In the genomic region with DNA sequence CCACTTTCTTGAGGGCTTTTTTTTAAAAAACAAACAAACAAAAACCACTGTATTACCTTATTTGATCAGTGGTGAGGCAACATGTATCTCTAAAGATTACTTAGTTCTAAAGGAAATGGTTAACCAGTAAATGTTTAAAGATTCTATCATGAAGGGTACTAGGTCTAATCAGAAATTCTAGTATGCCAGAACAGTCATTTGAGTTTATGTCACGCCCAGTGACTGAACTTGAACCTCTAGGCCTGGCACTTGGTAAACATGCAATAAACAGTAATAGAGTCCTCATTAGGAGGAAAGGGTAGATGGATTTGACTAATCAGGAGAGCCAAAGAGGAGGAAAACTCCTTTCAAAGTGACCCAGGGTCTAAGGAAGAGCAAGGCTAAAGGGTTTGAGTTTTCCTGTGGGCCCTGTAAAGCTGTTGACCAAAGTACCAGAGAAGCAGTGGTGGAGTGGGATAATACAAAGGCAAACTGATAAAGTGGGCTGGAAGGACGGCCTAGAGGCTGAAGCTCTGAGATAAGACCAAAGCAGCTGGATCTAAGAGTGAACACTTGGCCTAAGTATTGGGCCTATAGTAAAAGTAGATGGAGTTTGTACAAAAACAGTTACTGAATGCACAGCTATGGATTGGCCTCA, we compare ENCODE assay signal across 24 mouse cellular contexts. TPM values are rescaled to one million over a fixed set of nuclear protein-coding genes. Genes with fewer than 3 reads are reported as not detected.
DNase-seq lines count a peak whose midpoint lies in the region; ATAC-seq and TF ChIP-seq lines count a peak whose summit lies in the region.
"Had no signal": no experiment of that assay in that cellular context is flagged by ENCODE, and none has a peak within 500 bp of the region (broad histone marks: within the 10 kb centered on the region; RNA-seq: fewer than 3 reads in every experiment).

No protein-coding gene starts in this region.

- no peak for TF ChIP-seq CTCF in liver, embryonic 14.5 days (IDR thresholded peaks at IDR 0.05; ENCODE audit: low read depth)

- no peaks in the 10 kb centered on the region for H3K4me1 ChIP-seq in heart, embryonic 12.5 days (replicated peaks)
- peaks cover 65% of the 10 kb centered on the region for H3K4me1 ChIP-seq in erythroblast, embryonic 14.5 days (ENCODE audit: control insufficient read depth)
- peaks cover 28 to 34% of the 10 kb centered on the region in 2 experiments for H3K4me1 ChIP-seq in liver, embryonic 14.5 days (replicated peaks; ENCODE audit: control insufficient read depth in 2 of 2, insufficient read depth in 2 of 2, low read length in 1 of 2)
- peaks cover 9% of the 10 kb centered on the region; the same call in 1 of the 2 replicates for H3K4me1 ChIP-seq in kidney, embryonic 16.5 days (ENCODE audit: insufficient read depth, low read length)

- ATAC-seq in heart, embryonic 12.5 days (ENCODE audit: insufficient number of reproducible peaks, low FRiP score), result peak; percentile 74; the same call in 1 of the 2 replicates
- ATAC-seq in liver, embryonic 14.5 days (ENCODE audit: insufficient read depth), result peak; percentile 86
- ATAC-seq in kidney, embryonic 16.5 days (ENCODE audit: low FRiP score, low TSS enrichment), result no peak
- ATAC-seq: midbrain, embryonic 15.5 days had no signal

- no peak for DNase-seq in heart, postnatal 36 days
- peak; percentile 78 to 84 (median 81) for DNase-seq in liver, embryonic 14.5 days (ENCODE audit: low read depth in 3 of 3, low spot score in 3 of 3)
- DNase-seq in yolk sac, embryonic 10.5 days (ENCODE audit: low spot score), result peak; percentile 14
- DNase-seq in retina, postnatal 1 day, result no peak
- DNase-seq in gastrocnemius, postnatal 25 days, result no peak
- DNase-seq: adrenal gland, adult 8-10 months; cerebellum, postnatal 25 days; gastrocnemius, adult 2 months; kidney, adult 2 months; spleen, adult 18-20 months; thymus, postnatal 14 days had no signal

- intact Hi-C loops in heart, postnatal 36 days (cut with DNase I), result no loop called here

- no peak overlapping the region for H3K4me3 ChIP-seq in heart, embryonic 12.5 days
- peak overlapping the region; percentile 25 for H3K4me3 ChIP-seq in erythroblast, embryonic 14.5 days (replicated peaks)
- H3K4me3 ChIP-seq in liver, embryonic 14.5 days (ENCODE audit: insufficient read depth in 1 of 2, low read depth in 2 of 2, low read length in 2 of 2), result peak overlapping the region in 1 of 2 experiments; percentile 8; a peak in 1 of 4 replicates
- no peak overlapping the region for H3K4me3 ChIP-seq in kidney, embryonic 16.5 days (ENCODE audit: low read length)
- H3K4me3 ChIP-seq: embryonic facial prominence, embryonic 12.5 days; forebrain, embryonic 12.5 days; gastrocnemius, adult 2 months; heart, embryonic 15.5 days; hindbrain, embryonic 13.5 days; limb, embryonic 15.5 days; midbrain, embryonic 15.5 days had no signal

- TF ChIP-seq EP300 in liver, embryonic 14.5 days (IDR thresholded peaks at IDR 0.05; ENCODE audit: low read depth), result peak; percentile 96

- peaks cover 3% of the 10 kb centered on the region; the same call in 1 of the 2 replicates for H3K27me3 ChIP-seq in heart, embryonic 12.5 days (replicated peaks)
- no peaks in the 10 kb centered on the region for H3K27me3 ChIP-seq in erythroblast, embryonic 14.5 days (ENCODE audit: control insufficient read depth)
- H3K27me3 ChIP-seq in liver, embryonic 14.5 days (ENCODE audit: control insufficient read depth, insufficient read depth, low read length), result no peaks in the 10 kb centered on the region
- no peaks in the 10 kb centered on the region for H3K27me3 ChIP-seq in kidney, embryonic 16.5 days (ENCODE audit: insufficient read depth, low read length)
- H3K27me3 ChIP-seq: embryonic facial prominence, embryonic 12.5 days; forebrain, embryonic 12.5 days; heart, embryonic 15.5 days; hindbrain, embryonic 13.5 days; limb, embryonic 15.5 days; midbrain, embryonic 15.5 days had no signal

- H3K27ac ChIP-seq in heart, embryonic 12.5 days (ENCODE audit: poor library complexity, severe bottlenecking), result peak overlapping the region; percentile 9; the same call in 1 of the 2 replicates
- peak overlapping the region; percentile 98 for H3K27ac ChIP-seq in liver, embryonic 14.5 days
- no peak overlapping the region for H3K27ac ChIP-seq in kidney, embryonic 16.5 days (ENCODE audit: low read length)
- H3K27ac ChIP-seq: embryonic facial prominence, embryonic 12.5 days; forebrain, embryonic 12.5 days; gastrocnemius, adult 2 months; heart, embryonic 15.5 days; hindbrain, embryonic 13.5 days; limb, embryonic 15.5 days; macrophage; midbrain, embryonic 15.5 days had no signal

- H3K9ac ChIP-seq in heart, embryonic 12.5 days, result no peak overlapping the region
- peak overlapping the region; percentile 61 for H3K9ac ChIP-seq in liver, embryonic 14.5 days (replicated peaks)
- H3K9ac ChIP-seq in kidney, embryonic 16.5 days (replicated peaks; ENCODE audit: low read length), result no peak overlapping the region
- H3K9ac ChIP-seq: embryonic facial prominence, embryonic 12.5 days; forebrain, embryonic 12.5 days; heart, embryonic 15.5 days; hindbrain, embryonic 13.5 days; limb, embryonic 15.5 days; midbrain, embryonic 15.5 days had no signal

- H3K36me3 ChIP-seq in heart, embryonic 12.5 days, result no peaks in the 10 kb centered on the region
- H3K36me3 ChIP-seq in erythroblast, embryonic 14.5 days (ENCODE audit: control insufficient read depth), result peaks cover 41% of the 10 kb centered on the region
- H3K36me3 ChIP-seq in liver, embryonic 14.5 days (replicated peaks; ENCODE audit: control insufficient read depth, insufficient read depth, low read depth), result no peaks in the 10 kb centered on the region; the same call in 1 of the 2 replicates
- no peaks in the 10 kb centered on the region for H3K36me3 ChIP-seq in kidney, embryonic 16.5 days (ENCODE audit: insufficient read depth, low read length)
- H3K36me3 ChIP-seq: embryonic facial prominence, embryonic 12.5 days; forebrain, embryonic 12.5 days; heart, embryonic 15.5 days; limb, embryonic 15.5 days; midbrain, embryonic 15.5 days had no signal

- no peak overlapping the region for H3K4me2 ChIP-seq in heart, embryonic 12.5 days
- peak overlapping the region; percentile 92 for H3K4me2 ChIP-seq in liver, embryonic 14.5 days (ENCODE audit: low read depth)
- no peak overlapping the region for H3K4me2 ChIP-seq in kidney, embryonic 16.5 days (replicated peaks; ENCODE audit: low read depth, low read length)
- H3K4me2 ChIP-seq: embryonic facial prominence, embryonic 12.5 days; forebrain, embryonic 12.5 days; heart, embryonic 15.5 days; hindbrain, embryonic 13.5 days; limb, embryonic 15.5 days; midbrain, embryonic 15.5 days had no signal

- WGBS in heart, embryonic 12.5 days, result 56% methylated on average over 2 of the region's 2 CpGs
- 20% methylated on average over 2 of the region's 2 CpGs for WGBS in liver, embryonic 14.5 days (ENCODE audit: insufficient replicate concordance)
- WGBS in kidney, embryonic 16.5 days, result 76% methylated on average over 2 of the region's 2 CpGs

- peaks cover 7% of the 10 kb centered on the region for H3K9me3 ChIP-seq in heart, embryonic 12.5 days (replicated peaks)
- peaks cover 21% of the 10 kb centered on the region for H3K9me3 ChIP-seq in erythroblast, embryonic 14.5 days (ENCODE audit: control insufficient read depth, low read length)
- H3K9me3 ChIP-seq in liver, embryonic 14.5 days (ENCODE audit: control insufficient read depth, low read length), result peaks cover 5% of the 10 kb centered on the region
- H3K9me3 ChIP-seq in kidney, embryonic 16.5 days (ENCODE audit: low read length), result peaks cover 24% of the 10 kb centered on the region

RNA-seq across cellular contexts. Expression of a gene that starts 1.4 kb away (rescaled TPM):
- 7.6 and 8.4 TPM in 2 replicates for polyA plus RNA-seq in heart, embryonic 12.5 days (2016; fragmentation: Nextera tagmentation; extraction: Ambion mirVana)
- under 1 TPM in 1 of 2 experiments, not detected in 1; 0.33 TPM for total RNA-seq in heart, postnatal 36 days (2021)
- polyA plus RNA-seq in erythroblast, embryonic 14.5 days (2012), result 5.5 and 6.1 TPM in 2 replicates
- 5.5 and 7.9 TPM in 2 replicates for polyA plus RNA-seq in liver, embryonic 14.5 days (2012; rRNA removed)
- 9.4 and 10.8 TPM in 2 replicates for polyA plus RNA-seq in liver, embryonic 14.5 days (2014; fragmentation: Nextera tagmentation; extraction: Ambion mirVana)
- under 1 TPM in 1 of 2 experiments, not detected in 1; 0.27 TPM for total RNA-seq in gastrocnemius, postnatal 25 days (2021)
- 10.4 and 11.2 TPM in 2 replicates for polyA plus RNA-seq in kidney, embryonic 16.5 days (2015; fragmentation: Nextera tagmentation; extraction: Ambion mirVana)
- total RNA-seq: gastrocnemius, adult 2 months had no signal
- polyA plus RNA-seq: macrophage had no signal

RNA-seq across cellular contexts. Expression of a gene that starts 4.8 kb away (rescaled TPM):
- polyA plus RNA-seq in heart, embryonic 12.5 days (2016; fragmentation: Nextera tagmentation; extraction: Ambion mirVana), result 0.22 TPM in 1 of 2 replicates, not detected in the other
- total RNA-seq in heart, postnatal 36 days (2021), result not detected
- polyA plus RNA-seq in erythroblast, embryonic 14.5 days (2012), result 0.02 TPM in 1 of 2 replicates, not detected in the other
- polyA plus RNA-seq in liver, embryonic 14.5 days (2012; rRNA removed), result 0.17 and 0.22 TPM in 2 replicates
- not detected in 2 replicates for polyA plus RNA-seq in liver, embryonic 14.5 days (2014; fragmentation: Nextera tagmentation; extraction: Ambion mirVana)
- total RNA-seq in gastrocnemius, postnatal 25 days (2021), result under 1 TPM in 1 of 2 experiments, not detected in 1; 0.13 TPM
- 2.4 TPM in 2 replicates for polyA plus RNA-seq in kidney, embryonic 16.5 days (2015; fragmentation: Nextera tagmentation; extraction: Ambion mirVana)
- total RNA-seq: gastrocnemius, adult 2 months; left cerebral cortex, adult 18-20 months had no signal
- polyA plus RNA-seq: embryonic facial prominence, embryonic 12.5 days; forebrain, embryonic 12.5 days; heart, embryonic 15.5 days; hindbrain, embryonic 13.5 days; macrophage; midbrain, embryonic 15.5 days; neural tube, embryonic 11.5 days had no signal

RNA-seq across cellular contexts. Expression of a gene that starts 6.6 kb away (rescaled TPM):
- polyA plus RNA-seq in heart, embryonic 12.5 days (2016; fragmentation: Nextera tagmentation; extraction: Ambion mirVana), result not detected in 2 replicates
- total RNA-seq in heart, postnatal 36 days (2021), result under 1 TPM in 1 of 2 experiments, not detected in 1; 0.14 TPM
- not detected in 2 replicates for polyA plus RNA-seq in erythroblast, embryonic 14.5 days (2012)
- polyA plus RNA-seq in liver, embryonic 14.5 days (2012; rRNA removed), result 0.02 and 0.03 TPM in 2 replicates
- not detected in 2 replicates for polyA plus RNA-seq in liver, embryonic 14.5 days (2014; fragmentation: Nextera tagmentation; extraction: Ambion mirVana)
- total RNA-seq in gastrocnemius, postnatal 25 days (2021), result under 1 TPM in 1 of 2 experiments, not detected in 1; 0.27 TPM
- 68.4 and 84.9 TPM in 2 replicates for polyA plus RNA-seq in kidney, embryonic 16.5 days (2015; fragmentation: Nextera tagmentation; extraction: Ambion mirVana)
- total RNA-seq: gastrocnemius, adult 2 months; left cerebral cortex, adult 18-20 months had no signal
- polyA plus RNA-seq: embryonic facial prominence, embryonic 12.5 days; forebrain, embryonic 12.5 days; heart, embryonic 15.5 days; hindbrain, embryonic 13.5 days; limb, embryonic 15.5 days; midbrain, embryonic 15.5 days; neural tube, embryonic 11.5 days had no signal

RNA-seq across cellular contexts. Expression of a gene that starts 19.8 kb away (rescaled TPM):
- 0.56 and 0.83 TPM in 2 replicates for polyA plus RNA-seq in heart, embryonic 12.5 days (2016; fragmentation: Nextera tagmentation; extraction: Ambion mirVana)
- total RNA-seq in heart, postnatal 36 days (2021), result not detected
- polyA plus RNA-seq in erythroblast, embryonic 14.5 days (2012), result not detected in 2 replicates
- under 0.01 and 0.01 TPM in 2 replicates for polyA plus RNA-seq in liver, embryonic 14.5 days (2012; rRNA removed)
- 0.38 and 0.81 TPM in 2 replicates for polyA plus RNA-seq in liver, embryonic 14.5 days (2014; fragmentation: Nextera tagmentation; extraction: Ambion mirVana)
- total RNA-seq in gastrocnemius, postnatal 25 days (2021), result not detected
- 1.3 and 2.8 TPM in 2 replicates for polyA plus RNA-seq in kidney, embryonic 16.5 days (2015; fragmentation: Nextera tagmentation; extraction: Ambion mirVana)
- total RNA-seq: gastrocnemius, adult 2 months had no signal

RNA-seq across cellular contexts. Expression of a gene that starts 41.1 kb away (rescaled TPM):
- not detected in 2 replicates for polyA plus RNA-seq in heart, embryonic 12.5 days (2016; fragmentation: Nextera tagmentation; extraction: Ambion mirVana)
- total RNA-seq in heart, postnatal 36 days (2021), result under 1 TPM; 0.24 to 0.42 TPM
- polyA plus RNA-seq in erythroblast, embryonic 14.5 days (2012), result not detected in 2 replicates
- 0.11 and 0.15 TPM in 2 replicates for polyA plus RNA-seq in liver, embryonic 14.5 days (2012; rRNA removed)
- polyA plus RNA-seq in liver, embryonic 14.5 days (2014; fragmentation: Nextera tagmentation; extraction: Ambion mirVana), result not detected in 2 replicates
- total RNA-seq in gastrocnemius, postnatal 25 days (2021), result not detected
- not detected in 2 replicates for polyA plus RNA-seq in kidney, embryonic 16.5 days (2015; fragmentation: Nextera tagmentation; extraction: Ambion mirVana)
- total RNA-seq: left cerebral cortex, adult 18-20 months had no signal
- polyA plus RNA-seq: embryonic facial prominence, embryonic 12.5 days; forebrain, embryonic 12.5 days; heart, embryonic 15.5 days; hindbrain, embryonic 13.5 days; large intestine, adult 2 months; limb, embryonic 15.5 days; macrophage; midbrain, embryonic 15.5 days; neural tube, embryonic 11.5 days had no signal

Comparison
In these comparisons a context has a peak if more than half of its experiments do, and no peak if none do; other contexts are left out.
1. DNase-seq: peak in liver, embryonic 14.5 days (3 of 3) and yolk sac, embryonic 10.5 days (single experiment); none in heart, postnatal 36 days (0 of 2), retina, postnatal 1 day (single experiment) and gastrocnemius, postnatal 25 days (single experiment).
2. RNA of a gene that starts 6.6 kb away (polyA plus RNA-seq): 68.4 to 84.9 TPM in kidney, embryonic 16.5 days; 0.02 to 0.03 TPM in liver, embryonic 14.5 days, not detected in heart, embryonic 12.5 days and not detected in erythroblast, embryonic 14.5 days; every median in the first group is over 10 times any median in the second.